Mouse (Mus musculus) heart, postnatal 25 days (tissue): Measurements from ENCODE around the gene Mpl. TPM values are rescaled to one million over a fixed set of nuclear protein-coding genes. Genes with fewer than 3 reads are reported as not detected.

ENCODE experiments used
- total RNA-seq, 2 experiments: library from RNA; stranded (reverse); gene quantifications; 2 replicates each; pipeline ENCODE4 v1.2.3; 2021

Mpl gene
- total RNA-seq, 2 experiments from 2014 or later: 0.21 to 0.42 TPM

Other genes with a start within 250 kb of the Mpl start
- 10 to 100 TPM in 1 of 2 experiments, 1 to 10 TPM in 1; 9.8 to 10.2 TPM for gene Ptprf, start 166.1 kb downstream of the Mpl start, total RNA-seq
- gene Szt2, start 48.2 kb downstream of the Mpl start, total RNA-seq: 10 to 100 TPM; 11.3 to 13.1 TPM
- gene Med8, start 48.2 kb downstream of the Mpl start, total RNA-seq: 10 to 100 TPM; 35.7 to 47.1 TPM
- gene Elovl1, start 29.4 kb downstream of the Mpl start, total RNA-seq: 10 to 100 TPM; 17.8 to 19.4 TPM
- 1 to 10 TPM; 1.5 to 2.3 TPM for gene Cdc20, start 20.2 kb downstream of the Mpl start, total RNA-seq
- gene Tie1, start 32.5 kb upstream of the Mpl start, total RNA-seq: 10 to 100 TPM; 64.0 to 75.8 TPM
- not detected for gene 2610528J11Rik, start 69.5 kb upstream of the Mpl start, total RNA-seq
- under 1 TPM in 1 of 2 experiments, not detected in 1; 0.17 TPM for gene Tmem125, start 86.5 kb upstream of the Mpl start, total RNA-seq
- gene Cfap57, start 163.3 kb upstream of the Mpl start, total RNA-seq: under 1 TPM in 1 of 2 experiments, not detected in 1; 0.05 TPM
- gene Ebna1bp2, start 163.3 kb upstream of the Mpl start, total RNA-seq: 10 to 100 TPM; 36.6 to 38.2 TPM
- not detected for gene Olfr62, start 201.4 kb upstream of the Mpl start, total RNA-seq
- not detected for gene Olfr1342, start 235.2 kb upstream of the Mpl start, total RNA-seq
- not detected for gene Olfr1341, start 246.0 kb upstream of the Mpl start, total RNA-seq